Mouse (Mus musculus) C2C12 (cell line): ENCODE data around the gene Ift57. TPM values are rescaled to one million over a fixed set of nuclear protein-coding genes. Genes with fewer than 3 reads are reported as not detected.

Source experiments
- H3K27me3 ChIP-seq: one replicate; pipeline ENCODE4 v1.6.1; 2011; ENCODE audit not compliant: control insufficient read depth, insufficient read depth, insufficient read length
- H3K36me3 ChIP-seq: one replicate; pipeline ENCODE4 v1.6.1; 2011; ENCODE audit not compliant: control insufficient read depth, insufficient read depth
- H3K4me3 ChIP-seq: one replicate; pipeline ENCODE4 v1.5.1; 2011; ENCODE audit warnings: mild to moderate bottlenecking, control low read depth; ENCODE audit not compliant: poor library complexity, insufficient read depth, severe bottlenecking
- H3K79me2 ChIP-seq: one replicate; pipeline ENCODE4 v1.6.1; 2011; ENCODE audit not compliant: control insufficient read depth, insufficient read depth
- H3K79me3 ChIP-seq: one replicate; pipeline ENCODE4 v1.6.1; 2011; ENCODE audit warnings: low read depth, control low read depth
- H3ac ChIP-seq: one replicate; pipeline ENCODE3; 2011; ENCODE audit warnings: low read depth; ENCODE audit not compliant: control insufficient read depth, insufficient read length
- CEBPB ChIP-seq: IDR thresholded peaks from one replicate; pipeline ENCODE4 v1.6.1; 2011; ENCODE audit warnings: low read depth, mild to moderate bottlenecking, control low read depth, moderate library complexity
- CTCF ChIP-seq: IDR thresholded peaks from one replicate; pipeline ENCODE4 v1.5.1; 2011; ENCODE audit not compliant: control insufficient read depth, insufficient read depth, insufficient read length
- FOSL1 ChIP-seq: IDR thresholded peaks from one replicate; pipeline ENCODE4 v1.8.0; 2011; ENCODE audit warnings: mild to moderate bottlenecking, low read length; ENCODE audit not compliant: poor library complexity, insufficient read depth, severe bottlenecking
- MAX ChIP-seq: IDR thresholded peaks from one replicate; pipeline ENCODE4 v1.6.1; 2011; ENCODE audit warnings: mild to moderate bottlenecking, control low read depth
- MYOD1 ChIP-seq: IDR thresholded peaks from one replicate; pipeline ENCODE4 v1.6.1; 2011; ENCODE audit warnings: low read depth; ENCODE audit not compliant: control insufficient read depth, insufficient read length
- MYOG ChIP-seq: IDR thresholded peaks from one replicate; pipeline ENCODE4 v1.6.1; 2011; ENCODE audit not compliant: control insufficient read depth, insufficient read length; ENCODE audit errors: extremely low read depth
- USF1 ChIP-seq: IDR thresholded peaks from one replicate; pipeline ENCODE4 v1.6.1; 2011; ENCODE audit warnings: low read depth, mild to moderate bottlenecking, control low read depth, moderate library complexity
- polyA plus RNA-seq: library from polyadenylated mRNA; unstranded; fragments of >200 nt; fragmentation: generic; extraction: Trizol; gene quantifications from one replicate; pipeline ENCODE4 v1.2.1, GENCODE M21; 2012; ENCODE audit warnings: missing spikeins

Gene Ift57
- polyA plus RNA-seq, 1 experiment = 12.6 TPM

GRCm38 (mm10) chr16:49790575-49791465 lies 91.8 kb downstream of the Ift57 start:
- no peak for TF ChIP-seq MYOG
- TF ChIP-seq CEBPB = no peak
- no peak for TF ChIP-seq FOSL1
- TF ChIP-seq MAX = no peak
- TF ChIP-seq USF1 = no peak
- no peak for TF ChIP-seq CTCF
- TF ChIP-seq MYOD1 = no peak
- H3K36me3 ChIP-seq = no peaks in the 10 kb centered on the region
- H3K27me3 ChIP-seq = no peaks in the 10 kb centered on the region
- no peak overlapping the region for H3ac ChIP-seq
- H3K79me3 ChIP-seq = no peaks in the 10 kb centered on the region
- no peak overlapping the region for H3K4me3 ChIP-seq
- no peaks in the 10 kb centered on the region for H3K79me2 ChIP-seq

- no peaks in the 10 kb centered on the region for H3K27me3 ChIP-seq
Observed at GRCm38 (mm10) chr16:49792446-49792878, 93.4 kb downstream of the Ift57 start.

DNA sequence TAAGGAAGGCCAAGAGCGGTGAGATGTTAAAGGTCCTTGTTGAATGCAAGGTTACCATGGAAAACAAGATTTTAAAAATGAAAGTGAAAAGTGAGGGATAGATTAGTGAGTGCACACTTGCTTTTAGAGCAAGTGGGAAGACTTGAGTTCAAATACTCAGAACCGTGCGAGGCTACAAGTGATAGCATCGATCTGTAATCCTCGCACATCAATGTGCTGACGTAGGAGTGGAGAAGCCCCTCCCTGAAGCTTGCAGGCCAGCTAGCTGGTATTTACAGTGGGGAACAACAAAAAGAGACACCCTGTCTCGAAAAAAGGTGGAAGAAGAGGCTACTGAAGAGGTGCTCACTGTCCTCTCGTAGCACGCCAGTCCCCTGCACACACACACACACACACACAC lies 94.6 kb downstream of the Ift57 start:
- Histone ChIP-seq H3K79me2 (no peaks in the 10 kb centered on the region), H3K36me3 (no peaks in the 10 kb centered on the region), H3ac (no peak overlapping the region), H3K79me3 (no peaks in the 10 kb centered on the region), H3K27me3 (no peaks in the 10 kb centered on the region), H3K4me3 (no peak overlapping the region)
- TF ChIP-seq FOSL1 (no peak), CTCF (no peak)

More at GRCm38 (mm10) chr16:49792446-49792878, 93.4 kb downstream of the Ift57 start:
- Histone ChIP-seq H3K36me3 (no peaks in the 10 kb centered on the region), H3K79me2 (no peaks in the 10 kb centered on the region), H3ac (no peak overlapping the region), H3K79me3 (no peaks in the 10 kb centered on the region), H3K4me3 (no peak overlapping the region)
- no peak for TF ChIP-seq USF1
- TF ChIP-seq CEBPB = no peak
- no peak for TF ChIP-seq MAX
- no peak for TF ChIP-seq CTCF
- no peak for TF ChIP-seq MYOD1
- no peak for TF ChIP-seq FOSL1
- no peak for TF ChIP-seq MYOG

DNA sequence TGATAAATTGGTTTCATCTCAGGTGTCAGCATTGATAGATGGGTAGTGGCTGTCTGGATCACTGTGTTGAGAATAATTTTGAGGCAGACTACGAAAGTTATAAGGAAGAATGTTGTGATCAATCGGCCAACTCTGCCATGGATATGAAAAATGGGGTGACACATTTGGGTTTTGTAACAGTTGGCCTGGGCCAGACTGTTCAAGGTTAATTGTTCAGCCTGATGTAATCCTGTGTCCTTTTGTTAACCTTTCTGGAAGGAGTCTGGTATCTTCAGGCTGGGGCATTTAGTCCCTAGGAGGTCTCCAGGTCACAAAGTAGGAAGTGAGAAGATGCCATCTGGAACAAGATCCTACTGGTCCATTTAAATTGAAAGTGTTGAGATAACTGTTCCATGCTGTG lies 97.2 kb downstream of the Ift57 start:
- no peak for TF ChIP-seq CEBPB
- TF ChIP-seq CTCF = no peak
- TF ChIP-seq MYOG = no peak
- no peak for TF ChIP-seq MAX
- no peak for TF ChIP-seq FOSL1
- no peak for TF ChIP-seq MYOD1
- no peaks in the 10 kb centered on the region for H3K79me3 ChIP-seq
- H3ac ChIP-seq = no peak overlapping the region
- H3K4me3 ChIP-seq = no peak overlapping the region
- H3K27me3 ChIP-seq = no peaks in the 10 kb centered on the region
- H3K36me3 ChIP-seq = no peaks in the 10 kb centered on the region
- no peaks in the 10 kb centered on the region for H3K79me2 ChIP-seq

DNA sequence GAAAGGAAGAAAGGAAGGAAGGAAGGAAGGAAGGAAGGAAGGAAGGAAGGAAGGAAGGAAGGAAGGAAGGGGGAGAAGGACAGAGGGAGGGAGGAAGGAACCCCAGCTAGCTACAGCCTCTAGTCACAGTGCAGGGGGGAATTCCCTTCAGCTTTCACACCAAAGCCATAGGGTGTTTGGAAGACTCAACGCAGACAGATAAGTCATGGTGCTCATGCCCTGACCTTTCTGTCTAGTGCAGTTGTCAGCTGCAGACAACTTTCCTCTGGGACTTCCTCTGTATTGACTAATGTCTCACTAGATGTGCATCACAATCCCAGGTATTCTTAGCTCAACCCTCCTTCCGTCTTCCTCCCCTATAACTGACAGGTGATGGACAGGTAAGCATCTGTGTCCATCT lies 97.9 kb downstream of the Ift57 start:
- H3K4me3 ChIP-seq = no peak overlapping the region
- no peak for TF ChIP-seq FOSL1
- no peak for TF ChIP-seq MYOG
- no peak for TF ChIP-seq CTCF
- TF ChIP-seq USF1 = no peak
- H3K36me3 ChIP-seq = no peaks in the 10 kb centered on the region
- H3K27me3 ChIP-seq = no peaks in the 10 kb centered on the region
- H3ac ChIP-seq = no peak overlapping the region
- no peaks in the 10 kb centered on the region for H3K79me2 ChIP-seq
- no peaks in the 10 kb centered on the region for H3K79me3 ChIP-seq

GRCm38 (mm10) chr16:49798790-49799189 lies 99.8 kb downstream of the Ift57 start:
- Histone ChIP-seq H3K79me2 (no peaks in the 10 kb centered on the region), H3ac (no peak overlapping the region), H3K27me3 (no peaks in the 10 kb centered on the region), H3K36me3 (no peaks in the 10 kb centered on the region), H3K4me3 (no peak overlapping the region), H3K79me3 (no peaks in the 10 kb centered on the region)
- TF ChIP-seq MYOD1 (no peak), FOSL1 (no peak), MYOG (no peak), CEBPB (no peak), MAX (no peak)
